Mouse (Mus musculus) left cerebral cortex, adult 9 months (tissue): ENCODE data around the gene Polr2i.
"Not testable (repeated sequence)": the region's sequence is repeated elsewhere in the genome, so short reads cannot be mapped to it uniquely, and the experiment has no call there.

Source experiments
- DNase-seq, 2 experiments: peaks; one replicate each; pipeline ENCODE4 v3.0.0; 2022; ENCODE audit warnings: low spot score in 2 of 2

Gene Polr2i

GRCm38 (mm10) chr7:30231669-30232454, at the start of gene Polr2i, which contains the start of gene Tbcb:
TSS of gene Polr2i (plus strand) at chr7:30231948.
TSS of gene Tbcb (minus strand) at chr7:30232272.
- peak; percentile 97 to 99 for DNase-seq

GRCm38 (mm10) chr7:30183189-30183588, 48.6 kb upstream of the Polr2i start:
- not testable (repeated sequence) for DNase-seq

GRCm38 (mm10) chr7:30183879-30184289, 47.9 kb upstream of the Polr2i start, which contains the start of gene Cox7a1:
TSS of gene Cox7a1 (plus strand) at chr7:30184144.
- DNase-seq, result peak in 1 of 2 experiments; percentile 69

- DNase-seq, result peak in 1 of 2 experiments; percentile 1
Observed at GRCm38 (mm10) chr7:30184641-30185348, 47.0 kb upstream of the Polr2i start.

- DNase-seq, result no peak
Observed at GRCm38 (mm10) chr7:30188344-30189115, 43.2 kb upstream of the Polr2i start.

DNA sequence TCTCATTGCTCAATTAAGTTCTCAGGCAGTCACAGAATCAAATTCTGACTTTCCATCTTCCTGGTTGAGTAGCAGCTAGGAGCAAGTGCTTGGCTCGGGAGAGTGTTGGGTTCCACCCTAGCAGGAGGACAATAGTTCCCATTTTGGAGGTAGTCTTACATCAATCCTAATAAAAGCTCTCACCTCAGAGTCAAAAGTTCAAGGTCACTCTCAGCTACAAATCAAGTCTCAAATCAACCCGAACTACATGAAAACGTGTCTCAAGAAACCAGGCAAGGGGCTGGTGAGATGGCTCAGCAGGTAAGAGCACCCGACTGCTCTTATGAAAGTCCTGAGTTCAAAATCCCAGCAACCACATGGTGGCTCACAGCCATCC, 42.6 kb upstream of the Polr2i start:
- no peak for DNase-seq

GRCm38 (mm10) chr7:30192088-30192487, 39.7 kb upstream of the Polr2i start:
- DNase-seq, result no peak

DNA sequence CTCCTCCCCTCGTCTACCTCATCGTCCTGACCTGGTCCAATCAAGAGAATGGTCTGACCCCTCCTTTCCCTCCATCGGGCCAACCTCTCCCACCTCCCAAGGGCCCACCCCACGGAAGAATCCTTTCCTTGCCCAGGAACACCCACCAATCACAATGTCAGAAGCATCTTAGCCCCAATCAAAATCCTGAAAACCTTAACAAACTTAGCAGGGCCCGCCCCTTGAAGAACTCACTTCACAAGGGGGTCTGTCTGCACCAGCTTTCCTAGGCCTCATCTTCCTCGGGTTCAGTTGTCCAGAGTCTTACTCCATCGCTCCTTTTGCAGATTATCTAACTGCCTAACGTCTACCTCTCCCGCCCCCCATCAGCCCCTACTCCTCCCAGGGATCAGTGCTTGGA, 38.7 kb upstream of the Polr2i start:
- no peak for DNase-seq

DNA sequence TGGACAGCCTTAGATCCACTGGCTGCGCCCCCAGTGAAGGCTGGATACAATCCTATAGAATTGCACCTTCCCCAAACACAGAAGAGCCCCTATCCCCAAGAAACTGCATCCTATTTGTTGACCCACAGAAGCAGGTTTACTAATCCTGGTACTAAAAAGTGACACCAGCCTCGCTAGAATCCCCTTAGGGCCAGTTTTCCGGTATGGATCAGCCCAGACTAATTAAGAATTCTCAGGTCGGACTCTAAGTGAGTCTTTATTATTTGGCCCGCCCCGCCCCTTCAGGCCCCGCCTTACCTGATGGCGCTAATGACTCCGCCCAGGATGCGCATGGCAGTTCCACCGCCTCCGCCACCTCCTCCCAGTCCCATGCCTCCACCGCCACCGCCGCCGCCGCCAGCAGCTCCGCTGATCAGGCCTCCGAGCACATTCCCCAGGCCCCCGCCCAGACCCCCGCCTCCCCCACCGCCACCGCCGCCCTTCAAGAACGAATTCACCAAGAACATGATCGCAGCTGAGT, 38.1 kb upstream of the Polr2i start:
- peak in 1 of 2 experiments; percentile 58 for DNase-seq

DNA sequence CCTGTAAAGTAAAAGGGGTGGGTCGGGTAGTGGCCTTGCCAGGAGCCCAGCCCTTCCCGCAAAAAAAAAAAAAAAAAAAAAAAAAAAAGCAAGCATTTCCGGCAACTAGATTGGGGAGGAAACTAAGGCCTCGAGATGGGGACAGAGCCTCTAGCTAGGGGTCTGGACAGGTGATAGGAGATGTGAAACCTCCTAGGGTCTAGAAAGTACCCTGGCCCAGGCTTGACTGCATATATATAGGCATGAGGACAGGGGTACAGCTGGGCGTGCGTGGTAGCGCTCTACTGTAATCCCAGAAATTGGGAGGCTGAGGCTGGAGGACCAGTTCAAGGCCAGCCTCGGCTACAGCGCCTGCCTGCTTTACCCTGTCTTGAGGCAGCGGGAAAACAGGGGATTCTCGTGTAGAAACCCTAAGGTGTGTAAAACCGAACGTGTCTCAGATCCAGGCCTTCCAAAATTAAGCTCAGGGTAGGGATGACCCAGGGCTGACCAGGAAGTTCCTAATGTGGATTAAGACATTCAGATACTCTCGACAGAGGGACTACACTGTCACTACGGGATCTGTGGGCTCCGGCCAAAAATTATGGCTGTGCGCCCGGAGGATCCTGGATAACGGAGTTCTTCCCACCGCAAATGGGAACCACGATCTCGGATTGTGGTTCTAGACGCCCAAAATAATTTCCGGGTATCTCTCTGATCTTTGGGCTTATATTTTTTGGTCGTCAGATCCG, 37.5 kb upstream of the Polr2i start:
- no peak for DNase-seq

DNA sequence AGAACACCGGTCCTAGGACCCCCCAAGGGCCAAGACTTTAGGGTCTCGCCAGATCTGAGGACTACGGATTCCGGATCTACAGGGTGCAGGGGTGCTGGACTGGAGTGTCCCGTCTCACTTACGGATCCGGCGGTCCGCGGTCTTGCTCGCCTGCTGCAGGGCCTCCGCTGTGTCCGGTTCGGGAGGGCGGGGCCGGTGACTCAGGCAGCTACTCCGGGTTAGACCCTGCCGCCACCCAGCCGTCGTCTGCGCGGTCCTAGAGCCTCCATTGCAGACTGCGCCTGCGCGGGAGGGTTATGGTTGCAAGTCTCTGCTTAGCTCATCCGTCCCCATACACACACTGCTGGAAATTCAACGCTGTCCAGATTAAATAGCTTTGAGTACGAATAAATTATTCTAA, 36.9 kb upstream of the Polr2i start:
- DNase-seq, result peak; percentile 73 to 94

GRCm38 (mm10) chr7:30195461-30195860, 36.3 kb upstream of the Polr2i start:
- DNase-seq, result no peak

- DNase-seq, result no peak
Observed at GRCm38 (mm10) chr7:30196171-30196570, 35.6 kb upstream of the Polr2i start.

DNA sequence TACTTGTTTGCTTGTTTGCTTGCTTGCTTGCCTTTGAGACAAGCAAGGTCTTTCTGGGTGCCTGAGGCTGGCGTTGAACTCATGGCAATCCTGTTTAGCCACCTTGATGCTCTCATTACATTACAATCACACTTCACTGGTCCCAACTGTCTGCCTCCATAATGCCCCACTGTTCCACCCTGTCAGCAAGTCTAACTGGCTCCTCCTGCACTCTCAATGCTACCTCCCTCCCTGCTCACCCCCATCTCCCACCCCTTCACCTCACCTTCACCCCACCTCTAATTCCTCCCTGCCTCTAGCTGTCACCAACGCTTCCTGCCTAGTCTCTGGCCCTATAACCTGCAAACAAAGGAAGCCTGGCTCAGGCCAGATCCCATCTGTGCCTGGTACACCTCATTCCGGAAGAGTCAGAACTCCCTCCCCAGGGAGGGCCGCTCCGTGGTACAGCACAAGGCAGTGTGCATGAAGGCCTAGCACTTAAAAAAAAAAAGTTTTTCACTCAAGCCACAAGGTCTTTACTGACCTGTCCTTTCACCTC, 34.1 kb upstream of the Polr2i start:
- DNase-seq, result no peak

DNA sequence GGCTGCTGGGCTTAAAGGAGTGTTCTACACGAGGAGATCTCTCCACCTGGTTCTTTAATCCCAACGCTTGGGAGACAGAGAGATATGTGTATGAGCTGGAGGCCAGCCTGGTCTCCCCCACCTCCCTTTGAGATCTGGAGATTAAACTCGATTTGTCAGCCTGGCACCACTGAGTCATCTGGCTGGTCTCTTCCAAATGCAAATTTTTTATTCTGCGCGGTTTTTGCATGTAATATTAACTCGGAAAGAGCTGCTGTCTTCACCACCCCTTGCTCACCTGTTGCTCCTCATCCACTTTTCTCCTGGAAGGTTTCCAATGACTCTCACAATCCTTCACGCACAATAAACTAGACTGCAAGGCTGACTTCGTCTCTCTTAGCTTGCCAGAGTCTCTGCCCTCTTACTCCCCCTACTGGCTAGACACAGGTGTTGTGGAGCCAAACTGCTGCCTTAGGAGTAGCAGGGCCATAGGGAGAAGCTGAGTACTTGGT, 33.2 kb upstream of the Polr2i start, which contains the start of gene Capns1:
Gene Capns1 (minus strand): TSS at position 331 of the 491 bp plus-strand sequence.
- peak in 1 of 2 experiments; percentile 56 for DNase-seq

GRCm38 (mm10) chr7:30199498-30200139, 32.1 kb upstream of the Polr2i start:
- no peak for DNase-seq

GRCm38 (mm10) chr7:30200200-30200599, 31.5 kb upstream of the Polr2i start:
- DNase-seq, result no peak

GRCm38 (mm10) chr7:30200661-30201060, 31.1 kb upstream of the Polr2i start:
- not testable (repeated sequence) for DNase-seq

DNA sequence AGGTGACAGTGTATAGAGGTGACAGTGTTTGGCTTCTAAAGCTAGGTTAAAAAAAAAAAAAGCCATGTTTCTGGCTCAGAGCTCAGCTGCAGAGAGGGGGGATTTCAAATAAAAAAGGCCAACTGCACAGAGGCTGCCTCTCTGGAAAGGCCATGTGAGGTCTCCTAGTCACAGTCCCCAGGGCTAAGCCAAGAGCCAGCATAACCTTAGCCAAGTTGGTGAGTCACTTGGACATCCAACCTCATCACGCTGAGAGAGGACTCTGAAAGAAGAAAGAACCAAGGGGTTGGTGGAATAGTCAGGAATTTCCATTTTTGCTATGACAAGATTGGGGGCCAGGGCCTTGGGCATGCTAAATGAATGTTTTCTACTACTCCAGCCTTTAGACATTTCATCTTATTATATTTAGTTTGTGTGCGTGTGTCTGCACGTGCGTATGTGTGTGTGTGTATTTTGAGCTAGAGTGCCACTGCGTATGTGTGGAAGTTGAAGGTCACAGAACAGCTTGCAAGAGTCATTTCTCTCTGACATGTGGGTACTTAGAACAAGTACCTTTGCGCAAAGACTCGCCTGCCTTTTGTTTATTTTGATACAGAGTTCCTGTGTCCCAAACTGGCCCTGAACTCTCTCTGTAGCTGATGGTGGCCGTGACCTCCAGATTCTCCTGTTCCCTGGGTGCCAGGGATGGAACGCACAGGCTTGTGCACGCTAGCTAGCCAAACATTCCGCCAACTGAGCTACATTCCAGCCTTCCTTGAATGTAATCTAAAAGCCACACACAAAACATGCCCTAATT, 28.7 kb upstream of the Polr2i start:
- DNase-seq, result no peak
